Mouse (Mus musculus) CH12.LX (cell line): ENCODE data around the gene Zcchc3. TPM values are rescaled to one million over a fixed set of nuclear protein-coding genes. Genes with fewer than 3 reads are reported as not detected.

Source experiments
- DNase-seq: peaks from one replicate; pipeline ENCODE4 v3.0.0-alpha.2; 2013; ENCODE audit errors: extremely low read depth
- H3K27ac ChIP-seq: 2 replicates; pipeline ENCODE4 v1.5.1; 2012; ENCODE audit warnings: low read depth, mild to moderate bottlenecking, control low read depth, moderate library complexity; ENCODE audit not compliant: insufficient read depth
- H3K27me3 ChIP-seq: replicated peaks from 2 replicates; pipeline ENCODE3; 2012; ENCODE audit warnings: inconsistent platforms
- H3K36me3 ChIP-seq, 2 experiments: replicated peaks in 1 of 2; 2 replicates each; pipeline versions ENCODE3 to v1.6.1; 2012; ENCODE audit warnings: inconsistent platforms in 1 of 2, low read length in 1 of 2, mild to moderate bottlenecking in 1 of 2, mixed read lengths in 1 of 2, moderate library complexity in 1 of 2; ENCODE audit not compliant: control insufficient read depth in 1 of 2, insufficient read depth in 1 of 2
- H3K4me1 ChIP-seq, 2 experiments: 2 replicates each; pipeline ENCODE4 v1.6.1; 2012; ENCODE audit warnings: inconsistent platforms in 1 of 2, moderate library complexity in 1 of 2; ENCODE audit not compliant: insufficient read depth in 2 of 2, control insufficient read depth in 1 of 2
- H3K4me2 ChIP-seq: 2 replicates; pipeline ENCODE4 v1.6.1; 2012; ENCODE audit warnings: low read depth, mild to moderate bottlenecking, control low read depth; ENCODE audit not compliant: poor library complexity, insufficient read depth, severe bottlenecking
- H3K4me3 ChIP-seq, 3 experiments: fragments of 150-350 bp in 1 of 3; sonication (generic) in 1 of 3; replicated peaks in 1 of 3; 2 replicates each; pipeline versions ENCODE3 to v1.5.1; 2011 to 2012; ENCODE audit warnings: low read depth in 2 of 3, low read length in 2 of 3, mild to moderate bottlenecking in 2 of 3, moderate library complexity in 2 of 3, control low read depth in 1 of 3, improper control_type of control experiment in 1 of 3, inconsistent platforms in 1 of 3, mixed read lengths in 1 of 3; ENCODE audit not compliant: poor library complexity in 1 of 3
- H3K79me2 ChIP-seq: replicated peaks from 2 replicates; pipeline ENCODE4 v1.6.1; 2012; ENCODE audit warnings: mild to moderate bottlenecking, moderate library complexity; ENCODE audit not compliant: control insufficient read depth, poor library complexity, insufficient read depth, severe bottlenecking; ENCODE audit errors: extremely low read depth
- H3K9ac ChIP-seq: 2 replicates; pipeline ENCODE4 v1.6.1; 2012; ENCODE audit warnings: low read depth, mild to moderate bottlenecking, control low read depth, moderate library complexity; ENCODE audit not compliant: insufficient read depth
- H3K9me3 ChIP-seq: replicated peaks from 2 replicates; pipeline ENCODE3; 2012; ENCODE audit warnings: low read length, inconsistent platforms, mixed read lengths
- BHLHE40 ChIP-seq: IDR thresholded peaks from 2 replicates; pipeline ENCODE4 v1.6.1; 2011; ENCODE audit warnings: mild to moderate bottlenecking, low read depth, low read length, improper control_type of control experiment
- CHD2 ChIP-seq: IDR thresholded peaks from 2 replicates; pipeline ENCODE4 v1.6.1; 2011; ENCODE audit warnings: low read length, improper control_type of control experiment
- CTCF ChIP-seq, 2 experiments: IDR thresholded peaks in 1 of 2; conservative IDR thresholded peaks in 1 of 2; 2 replicates each; pipeline ENCODE4 v1.5.1; 2011 to 2012; ENCODE audit warnings: low read depth in 2 of 2, low read length in 2 of 2, improper control_type of control experiment in 1 of 2, inconsistent platforms in 1 of 2, mild to moderate bottlenecking in 1 of 2, moderate library complexity in 1 of 2
- E2F4 ChIP-seq: IDR thresholded peaks from 2 replicates; pipeline ENCODE4 v1.6.1; 2011; ENCODE audit warnings: low read depth, low read length, improper control_type of control experiment; ENCODE audit not compliant: insufficient replicate concordance
- MAX ChIP-seq: IDR thresholded peaks from 2 replicates; pipeline ENCODE4 v1.6.1; 2011; ENCODE audit warnings: low read length, improper control_type of control experiment
- MYC ChIP-seq: IDR thresholded peaks from 2 replicates; pipeline ENCODE4 v1.6.1; 2011; ENCODE audit warnings: low read depth, mild to moderate bottlenecking, improper control_type of control experiment, low read length
- NELFE ChIP-seq: IDR thresholded peaks from 2 replicates; pipeline ENCODE4 v1.6.1; 2011; ENCODE audit warnings: low read depth, low read length, improper control_type of control experiment
- NRF1 ChIP-seq: IDR thresholded peaks from 2 replicates; pipeline ENCODE4 v1.6.1; 2014; ENCODE audit warnings: low read depth, mild to moderate bottlenecking, inconsistent platforms, low read length, improper control_type of control experiment, moderate library complexity
- PAX5 ChIP-seq: IDR thresholded peaks from 2 replicates; pipeline ENCODE4 v1.6.1; 2012; ENCODE audit warnings: low read length, inconsistent platforms, mixed read lengths
- RAD21 ChIP-seq: IDR thresholded peaks from 2 replicates; pipeline ENCODE4 v1.6.1; 2011; ENCODE audit warnings: low read depth, mild to moderate bottlenecking, low read length, improper control_type of control experiment, moderate library complexity
- SIN3A ChIP-seq: IDR thresholded peaks from 2 replicates; pipeline ENCODE4 v1.6.1; 2012; ENCODE audit warnings: low read length, improper control_type of control experiment, inconsistent platforms
- SMC3 ChIP-seq: IDR thresholded peaks from 2 replicates; pipeline ENCODE4 v1.6.1; 2011; ENCODE audit warnings: low read depth, low read length, improper control_type of control experiment
- UBTF ChIP-seq: IDR thresholded peaks from 2 replicates; pipeline ENCODE4 v1.6.1; 2012; ENCODE audit warnings: low read depth, mild to moderate bottlenecking, inconsistent platforms, low read length, improper control_type of control experiment, moderate library complexity
- ZC3H11A ChIP-seq: IDR thresholded peaks from 2 replicates; pipeline ENCODE4 v1.6.1; 2012; ENCODE audit warnings: low read depth, mild to moderate bottlenecking, inconsistent platforms, low read length, improper control_type of control experiment
- ZKSCAN1 ChIP-seq: IDR thresholded peaks from 2 replicates; pipeline ENCODE4 v1.6.1; 2012; ENCODE audit warnings: low read depth, inconsistent platforms, low read length, improper control_type of control experiment, borderline replicate concordance
- ZNF384 ChIP-seq: IDR thresholded peaks from 2 replicates; pipeline ENCODE4 v1.6.1; 2012; ENCODE audit warnings: low read depth, low read length, improper control_type of control experiment, inconsistent platforms
- dilution Hi-C: fragments of 300-500 bp; cut with MboI; formaldehyde crosslinking; loops from 2 replicates; pipeline ENCODE4 v1.14.3; 2020; ENCODE audit warnings: low sequenced_read_pairs; ENCODE audit not compliant: extremely low pct_unique_long_range_greater_than_20kb, extremely low pct_ligation_motif_present
- in situ Hi-C: fragments of 300-500 bp; cut with MboI; formaldehyde crosslinking; loops from 3 replicates; pipeline ENCODE4 v1.14.3; 2019; ENCODE audit warnings: low sequenced_read_pairs, low pct_ligation_motif_present, low pct_unique_long_range_greater_than_20kb, mixed read lengths
- polyA plus RNA-seq: library from polyadenylated mRNA; unstranded; fragments of >175 nt; gene quantifications from 2 replicates; pipeline ENCODE4 v1.2.1, GENCODE M21; 2012; ENCODE audit warnings: low read depth; ENCODE audit not compliant: insufficient read length
- total RNA-seq, 2 experiments: library from RNA; depleted of rRNA; stranded (reverse); fragments of 300-350 nt in 1 of 2; fragments of >200 nt in 1 of 2; gene quantifications; 2 replicates each; pipeline ENCODE4 v1.2.3; 2012 to 2014

Gene Zcchc3
- total and polyA plus RNA-seq, 3 experiments, result not detected

DNA sequence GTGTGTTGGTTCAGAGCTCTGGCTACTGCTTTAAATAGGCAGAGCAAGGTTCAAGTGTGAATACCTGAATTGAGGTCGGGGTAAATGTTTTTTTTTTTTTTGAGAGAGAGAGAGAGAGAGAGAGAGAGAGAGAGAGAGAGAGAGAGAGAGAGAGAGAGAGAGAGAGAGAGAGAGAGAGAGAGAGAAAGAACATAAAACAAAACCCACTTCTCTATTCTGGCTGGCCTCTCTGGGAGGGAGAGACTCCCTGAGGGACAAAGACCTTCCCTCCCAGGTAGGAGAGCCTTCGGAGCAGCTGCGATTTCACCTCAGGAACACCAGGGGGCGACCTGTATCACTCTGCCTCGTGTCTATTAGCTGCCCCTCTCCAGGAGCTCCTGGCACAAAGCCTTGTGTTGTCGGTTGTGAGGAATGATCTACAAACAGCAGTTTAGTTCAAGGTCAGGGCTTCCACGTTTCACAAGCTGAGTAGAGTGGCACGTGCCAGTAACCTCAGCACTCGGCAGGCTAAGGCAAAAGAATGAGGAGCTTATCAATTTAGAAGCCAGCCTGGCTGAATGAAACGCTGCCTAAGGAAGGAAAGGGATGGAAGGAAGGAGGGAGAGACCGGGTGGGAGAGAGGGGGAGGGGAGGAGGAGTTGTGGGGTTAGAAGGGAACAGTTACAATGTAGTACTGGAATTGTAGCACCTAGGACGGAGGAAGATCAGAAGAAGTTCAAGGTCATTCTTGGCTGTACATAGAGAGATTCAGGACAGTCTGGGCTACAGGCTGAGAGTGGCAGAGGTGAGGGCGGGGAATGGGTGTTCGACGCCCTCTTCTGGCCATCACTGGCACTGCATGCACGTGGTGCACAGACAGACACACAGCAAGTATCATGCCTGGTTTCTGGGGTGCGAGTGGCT is 51.3 kb downstream of the Zcchc3 start:
- peak; percentile 72 for TF ChIP-seq MYC
- TF ChIP-seq E2F4, result no peak
- TF ChIP-seq BHLHE40, result peak; percentile 80
- TF ChIP-seq ZKSCAN1, result no peak
- no peak for TF ChIP-seq CHD2
- no peak for TF ChIP-seq SIN3A
- no peak for TF ChIP-seq ZC3H11A
- peak; percentile 76 to 82 for TF ChIP-seq CTCF (conservative IDR thresholded peaks at IDR 0.05 in 1 of 2, IDR thresholded peaks at IDR 0.05 in 1 of 2; ENCODE audit: low read depth in 2 of 2, low read length in 2 of 2)
- TF ChIP-seq SMC3, result peak; percentile 48
- no peak for TF ChIP-seq PAX5
- no peak for TF ChIP-seq UBTF
- peak; percentile 31 for TF ChIP-seq RAD21
- TF ChIP-seq ZNF384, result no peak
- TF ChIP-seq NRF1, result no peak
- TF ChIP-seq MAX, result peak; percentile 60
- TF ChIP-seq NELFE, result 0 out of 2 replicates have a peak, but pooled peaks have one; percentile 25
- H3K4me2 ChIP-seq, result peak overlapping the region; percentile 54; the same call in 1 of the 2 replicates
- no peaks in the 10 kb centered on the region for H3K79me2 ChIP-seq
- H3K27ac ChIP-seq, result no peak overlapping the region
- DNase-seq, result peak; percentile 77
- H3K9ac ChIP-seq, result peak overlapping the region; percentile 28; the same call in 1 of the 2 replicates
- no peaks in the 10 kb centered on the region for H3K36me3 ChIP-seq
- dilution Hi-C loops, result no loop called here
- H3K4me3 ChIP-seq, result no peak overlapping the region
- peaks cover 21% of the 10 kb centered on the region for H3K27me3 ChIP-seq
- peaks cover 16 to 20% of the 10 kb centered on the region in 2 experiments for H3K4me1 ChIP-seq
- in situ Hi-C loops, result loop anchor here (10.0 kb wide), 2 partner anchors 249 to 339 kb away; no protein-coding TSS in a partner anchor
- peaks cover 3% of the 10 kb centered on the region for H3K9me3 ChIP-seq

Other genes starting within 250 kb of the Zcchc3 start
- 100 and 101 TPM in 2 replicates for gene Csnk2a1, start 188.2 kb downstream of the Zcchc3 start, total RNA-seq (2012; rRNA removed)
- gene Csnk2a1, start 188.2 kb downstream of the Zcchc3 start, total RNA-seq (2014; rRNA removed), result 145 and 146 TPM in 2 replicates
- gene Csnk2a1, start 188.2 kb downstream of the Zcchc3 start, polyA plus RNA-seq, result 79.2 and 86.9 TPM in 2 replicates
- gene Tbc1d20, start 121.2 kb downstream of the Zcchc3 start, total RNA-seq (2012; rRNA removed), result 14.3 and 15.9 TPM in 2 replicates
- gene Tbc1d20, start 121.2 kb downstream of the Zcchc3 start, total RNA-seq (2014; rRNA removed), result 13.1 and 17.0 TPM in 2 replicates
- gene Tbc1d20, start 121.2 kb downstream of the Zcchc3 start, polyA plus RNA-seq, result 22.0 and 22.5 TPM in 2 replicates
- 118 and 134 TPM in 2 replicates for gene Rbck1, start 82.4 kb downstream of the Zcchc3 start, total RNA-seq (2012; rRNA removed)
- 98.0 and 109 TPM in 2 replicates for gene Rbck1, start 82.4 kb downstream of the Zcchc3 start, total RNA-seq (2014; rRNA removed)
- gene Rbck1, start 82.4 kb downstream of the Zcchc3 start, polyA plus RNA-seq, result 133 and 143 TPM in 2 replicates
- gene Trib3, start 71.0 kb downstream of the Zcchc3 start, total RNA-seq (2012; rRNA removed), result 16.5 and 56.9 TPM in 2 replicates
- gene Trib3, start 71.0 kb downstream of the Zcchc3 start, total RNA-seq (2014; rRNA removed), result 18.2 and 30.0 TPM in 2 replicates
- 23.7 and 25.1 TPM in 2 replicates for gene Trib3, start 71.0 kb downstream of the Zcchc3 start, polyA plus RNA-seq
- not detected in 2 replicates for gene Nrsn2, start 38.4 kb downstream of the Zcchc3 start, total RNA-seq (2012; rRNA removed)
- gene Nrsn2, start 38.4 kb downstream of the Zcchc3 start, total RNA-seq (2014; rRNA removed), result not detected in 2 replicates
- not detected in 2 replicates for gene Nrsn2, start 38.4 kb downstream of the Zcchc3 start, polyA plus RNA-seq
- not detected in 2 replicates for gene Sox12, start 17.0 kb downstream of the Zcchc3 start, total RNA-seq (2012; rRNA removed)
- not detected in 2 replicates for gene Sox12, start 17.0 kb downstream of the Zcchc3 start, total RNA-seq (2014; rRNA removed)
- 0.09 TPM in 1 of 2 replicates, not detected in the other for gene Sox12, start 17.0 kb downstream of the Zcchc3 start, polyA plus RNA-seq
- gene 6820408C15Rik, start 560 bp upstream of the Zcchc3 start, total RNA-seq (2012; rRNA removed), result not detected in 2 replicates
- gene 6820408C15Rik, start 560 bp upstream of the Zcchc3 start, total RNA-seq (2014; rRNA removed), result not detected in 2 replicates
- not detected in 2 replicates for gene 6820408C15Rik, start 560 bp upstream of the Zcchc3 start, polyA plus RNA-seq
- gene Defb23, start 49.6 kb upstream of the Zcchc3 start, total RNA-seq (2012; rRNA removed), result not detected in 2 replicates
- gene Defb23, start 49.6 kb upstream of the Zcchc3 start, total RNA-seq (2014; rRNA removed), result not detected in 2 replicates
- gene Defb23, start 49.6 kb upstream of the Zcchc3 start, polyA plus RNA-seq, result not detected in 2 replicates
- gene Defb20, start 62.0 kb upstream of the Zcchc3 start, total RNA-seq (2012; rRNA removed), result not detected in 2 replicates
- not detected in 2 replicates for gene Defb20, start 62.0 kb upstream of the Zcchc3 start, total RNA-seq (2014; rRNA removed)
- gene Defb20, start 62.0 kb upstream of the Zcchc3 start, polyA plus RNA-seq, result not detected in 2 replicates
- gene Defb22, start 75.1 kb upstream of the Zcchc3 start, total RNA-seq (2012; rRNA removed), result not detected in 2 replicates
- gene Defb22, start 75.1 kb upstream of the Zcchc3 start, total RNA-seq (2014; rRNA removed), result not detected in 2 replicates
- not detected in 2 replicates for gene Defb22, start 75.1 kb upstream of the Zcchc3 start, polyA plus RNA-seq
- gene Defb26, start 96.7 kb upstream of the Zcchc3 start, total RNA-seq (2012; rRNA removed), result not detected in 2 replicates
- gene Defb26, start 96.7 kb upstream of the Zcchc3 start, total RNA-seq (2014; rRNA removed), result not detected in 2 replicates
- gene Defb26, start 96.7 kb upstream of the Zcchc3 start, polyA plus RNA-seq, result not detected in 2 replicates
- gene Defb28, start 103.2 kb upstream of the Zcchc3 start, total RNA-seq (2012; rRNA removed), result not detected in 2 replicates
- not detected in 2 replicates for gene Defb28, start 103.2 kb upstream of the Zcchc3 start, total RNA-seq (2014; rRNA removed)
- gene Defb28, start 103.2 kb upstream of the Zcchc3 start, polyA plus RNA-seq, result not detected in 2 replicates
- not detected in 2 replicates for gene Defb29, start 125.1 kb upstream of the Zcchc3 start, total RNA-seq (2012; rRNA removed)
- gene Defb29, start 125.1 kb upstream of the Zcchc3 start, total RNA-seq (2014; rRNA removed), result not detected in 2 replicates
- not detected in 2 replicates for gene Defb29, start 125.1 kb upstream of the Zcchc3 start, polyA plus RNA-seq
- gene Gm17416, start 154.3 kb upstream of the Zcchc3 start, total RNA-seq (2012; rRNA removed), result not detected in 2 replicates
- not detected in 2 replicates for gene Gm17416, start 154.3 kb upstream of the Zcchc3 start, total RNA-seq (2014; rRNA removed)
- not detected in 2 replicates for gene Gm17416, start 154.3 kb upstream of the Zcchc3 start, polyA plus RNA-seq
- gene Defb21, start 157.7 kb upstream of the Zcchc3 start, total RNA-seq (2012; rRNA removed), result not detected in 2 replicates
- gene Defb21, start 157.7 kb upstream of the Zcchc3 start, total RNA-seq (2014; rRNA removed), result not detected in 2 replicates
- gene Defb21, start 157.7 kb upstream of the Zcchc3 start, polyA plus RNA-seq, result not detected in 2 replicates
- not detected in 2 replicates for gene Defb19, start 165.3 kb upstream of the Zcchc3 start, total RNA-seq (2012; rRNA removed)
- not detected in 2 replicates for gene Defb19, start 165.3 kb upstream of the Zcchc3 start, total RNA-seq (2014; rRNA removed)
- gene Defb19, start 165.3 kb upstream of the Zcchc3 start, polyA plus RNA-seq, result not detected in 2 replicates
- gene Defb45, start 184.4 kb upstream of the Zcchc3 start, total RNA-seq (2012; rRNA removed), result not detected in 2 replicates
- gene Defb45, start 184.4 kb upstream of the Zcchc3 start, total RNA-seq (2014; rRNA removed), result not detected in 2 replicates
- gene Defb45, start 184.4 kb upstream of the Zcchc3 start, polyA plus RNA-seq, result not detected in 2 replicates
- not detected in 2 replicates for gene Defb36, start 189.3 kb upstream of the Zcchc3 start, total RNA-seq (2012; rRNA removed)
- not detected in 2 replicates for gene Defb36, start 189.3 kb upstream of the Zcchc3 start, total RNA-seq (2014; rRNA removed)
- not detected in 2 replicates for gene Defb36, start 189.3 kb upstream of the Zcchc3 start, polyA plus RNA-seq
- gene Defb25, start 208.0 kb upstream of the Zcchc3 start, total RNA-seq (2012; rRNA removed), result 0.84 TPM in 1 of 2 replicates, not detected in the other
- not detected in 2 replicates for gene Defb25, start 208.0 kb upstream of the Zcchc3 start, total RNA-seq (2014; rRNA removed)
- gene Defb25, start 208.0 kb upstream of the Zcchc3 start, polyA plus RNA-seq, result 0.94 and 1.8 TPM in 2 replicates
- gene Rem1, start 211.9 kb upstream of the Zcchc3 start, total RNA-seq (2012; rRNA removed), result 0.13 and 0.55 TPM in 2 replicates
- 0.74 and 0.82 TPM in 2 replicates for gene Rem1, start 211.9 kb upstream of the Zcchc3 start, total RNA-seq (2014; rRNA removed)
- gene Rem1, start 211.9 kb upstream of the Zcchc3 start, polyA plus RNA-seq, result 0.70 and 0.80 TPM in 2 replicates